Mouse (Mus musculus) testis, adult 2 months (tissue): ENCODE data around the gene Obsl1.

ENCODE experiments used
- CTCF ChIP-seq: fragments of 200-500 bp; IDR thresholded peaks from 2 replicates; pipeline ENCODE4 v1.5.1; 2012; ENCODE audit warnings: low read depth, mild to moderate bottlenecking, inconsistent platforms, low read length, moderate library complexity; ENCODE audit not compliant: control insufficient read depth, insufficient read depth, insufficient replicate concordance
- POLR2A ChIP-seq: fragments of 200-500 bp; IDR thresholded peaks from 2 replicates; pipeline ENCODE4 v1.6.1; 2012; ENCODE audit warnings: low read depth, mild to moderate bottlenecking, inconsistent platforms, low read length, moderate library complexity; ENCODE audit not compliant: control insufficient read depth

DNA sequence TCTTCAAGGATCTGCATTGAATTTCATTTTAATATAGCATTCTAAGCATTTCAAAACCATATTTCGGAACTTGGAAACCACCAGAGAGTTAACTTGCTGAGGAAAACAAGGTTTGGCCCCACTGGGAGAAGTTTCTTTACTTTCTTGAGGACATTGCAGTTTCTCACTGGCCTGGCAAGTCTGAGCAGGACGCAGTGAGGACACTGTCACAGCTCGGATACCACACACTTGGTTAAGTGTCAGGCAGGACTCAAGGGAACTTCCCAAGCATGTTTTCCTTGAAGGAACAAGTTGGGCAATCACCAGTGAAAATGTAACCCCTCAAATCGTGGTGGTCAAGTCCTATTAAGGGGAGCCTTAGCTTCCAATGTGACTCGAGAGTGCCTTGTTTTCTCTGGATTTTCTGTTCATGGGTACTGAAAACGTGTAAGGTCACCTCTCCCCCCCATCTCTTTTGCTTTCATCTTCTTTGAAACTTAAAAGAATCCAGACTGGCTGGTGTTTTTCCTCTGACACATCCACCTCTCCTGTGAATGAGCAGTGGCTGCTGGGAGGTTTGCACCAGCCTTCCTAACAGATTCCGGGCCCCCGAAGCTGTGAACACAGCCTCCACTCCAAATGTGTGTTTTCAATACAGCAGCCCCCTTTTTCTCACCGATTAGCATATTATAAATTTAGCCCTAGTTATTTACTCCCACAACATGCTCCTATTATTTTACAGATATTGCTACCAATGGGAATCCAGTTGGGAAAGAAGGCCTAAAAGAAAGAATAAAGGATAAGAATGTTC lies 1.8 kb downstream of the Obsl1 start:
- TF ChIP-seq CTCF (no peak), POLR2A (no peak)
